Mouse (Mus musculus) stomach, postnatal 0 days (tissue): Measurements from ENCODE around the gene Pfas. TPM values are rescaled to one million over a fixed set of nuclear protein-coding genes. Genes with fewer than 3 reads are reported as not detected.

Source experiments
- ATAC-seq: fragments of 200-750 bp; cut with Nextera tagmentation; 2 replicates; pipeline ENCODE4 v1.8.0; 2017; ENCODE audit not compliant: low FRiP score, low TSS enrichment
- DNase-seq: peaks from one replicate; pipeline ENCODE4 v3.0.0-alpha.2; 2016; ENCODE audit warnings: low spot score
- H3K27ac ChIP-seq: fragments of 300-500 bp; sonication (generic); replicated peaks from 2 replicates; pipeline ENCODE4 v1.5.1; 2014; ENCODE audit warnings: mild to moderate bottlenecking, control low read depth
- H3K27me3 ChIP-seq: fragments of 300-500 bp; sonication (generic); 2 replicates; pipeline ENCODE4 v1.6.1; 2014; ENCODE audit warnings: low read length; ENCODE audit not compliant: control insufficient read depth, insufficient read depth
- H3K36me3 ChIP-seq: fragments of 300-500 bp; sonication (generic); 2 replicates; pipeline ENCODE4 v1.6.1; 2014; ENCODE audit warnings: low read length, mixed read lengths; ENCODE audit not compliant: control insufficient read depth, insufficient read depth
- H3K4me1 ChIP-seq: fragments of 300-500 bp; sonication (generic); replicated peaks from 2 replicates; pipeline ENCODE4 v1.6.1; 2014; ENCODE audit warnings: antibody characterized with exemption; ENCODE audit not compliant: control insufficient read depth, insufficient read depth
- H3K4me2 ChIP-seq: fragments of 300-500 bp; sonication (generic); replicated peaks from 2 replicates; pipeline ENCODE4 v1.6.1; 2014; ENCODE audit warnings: low read depth, mild to moderate bottlenecking, control low read depth, moderate library complexity
- H3K4me3 ChIP-seq: fragments of 300-500 bp; sonication (generic); 2 replicates; pipeline ENCODE4 v1.5.1; 2014; ENCODE audit warnings: low read depth, low read length, control low read depth
- H3K9ac ChIP-seq: fragments of 300-500 bp; sonication (generic); 2 replicates; pipeline ENCODE4 v1.6.1; 2014; ENCODE audit warnings: mild to moderate bottlenecking, low read length, control low read depth, mixed read lengths
- H3K9me3 ChIP-seq: fragments of 300-500 bp; sonication (generic); 2 replicates; pipeline ENCODE4 v1.6.1; 2016; ENCODE audit warnings: low read length; ENCODE audit not compliant: control insufficient read depth
- CTCF ChIP-seq: IDR thresholded peaks from 2 replicates; pipeline ENCODE4 v1.5.1; 2016; ENCODE audit warnings: antibody characterized with exemption, low read depth, mild to moderate bottlenecking, moderate library complexity
- EP300 ChIP-seq: optimal IDR thresholded peaks from 2 replicates; pipeline ENCODE3; 2016; ENCODE audit warnings: antibody characterized with exemption
- WGBS: fragments of 180-500 bp; shearing (Covaris S2); extraction: QIAGEN DNeasy Blood & Tissue Kit; methylation state at CpG from one replicate; pipeline ENCODE4 v1.1.7; 2014; 5-methylcytosine and 5-hydroxymethylcytosine counted together
- polyA plus RNA-seq: library from polyadenylated mRNA; unstranded; fragments of >200 nt; fragmentation: Nextera tagmentation; extraction: Ambion mirVana; gene quantifications from 2 replicates; pipeline ENCODE4 v1.2.1, GENCODE M21; 2015

Gene Pfas
- polyA plus RNA-seq, 1 experiment from 2014 or later: 8.0 TPM

DNA sequence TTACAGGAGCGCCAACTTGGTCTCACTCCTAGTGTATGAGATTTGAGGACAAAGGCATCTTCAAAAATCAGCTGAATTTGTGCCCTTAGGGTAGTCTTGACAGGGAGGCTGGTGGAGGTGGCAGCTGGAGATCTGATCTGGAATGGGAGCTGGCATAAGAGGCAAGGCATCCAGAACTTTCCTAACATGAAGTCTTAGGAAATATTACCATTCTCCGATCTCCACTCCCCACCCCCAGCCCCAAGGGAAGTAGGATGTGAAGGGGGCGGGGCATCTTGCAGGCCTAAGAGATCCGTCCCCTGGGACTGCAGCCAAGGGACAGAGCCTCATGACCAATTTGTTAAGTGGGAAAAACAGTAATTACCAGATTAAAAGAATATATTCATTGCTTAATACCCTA is 38.0 kb downstream of the Pfas start:
- Histone ChIP-seq H3K27ac (no peak overlapping the region), H3K9ac (no peak overlapping the region), H3K9me3 (no peaks in the 10 kb centered on the region), H3K4me2 (no peak overlapping the region), H3K4me3 (no peak overlapping the region), H3K27me3 (no peaks in the 10 kb centered on the region), H3K4me1 (peaks cover 3% of the 10 kb centered on the region; the same call in 1 of the 2 replicates), H3K36me3 (no peaks in the 10 kb centered on the region)
- 68% methylated on average over 4 of the region's 4 CpGs for WGBS
- no peak for ATAC-seq
- no peak for DNase-seq
- TF ChIP-seq CTCF (no peak), EP300 (no peak)

GRCm38 (mm10) chr11:68968752-68969151 is 39.5 kb downstream of the Pfas start:
- H3K9me3 ChIP-seq: no peaks in the 10 kb centered on the region
- H3K36me3 ChIP-seq: no peaks in the 10 kb centered on the region
- 84% methylated on average over 11 of the region's 11 CpGs for WGBS
- ATAC-seq: no peak
- 0 out of 2 replicates have a peak overlapping the region, but pooled peaks have one; percentile 55 for H3K4me3 ChIP-seq
- no peak overlapping the region for H3K27ac ChIP-seq
- no peak overlapping the region; the same call in 1 of the 2 replicates for H3K9ac ChIP-seq
- DNase-seq: no peak
- H3K4me1 ChIP-seq: no peaks in the 10 kb centered on the region; the same call in 1 of the 2 replicates
- TF ChIP-seq EP300: no peak
- TF ChIP-seq CTCF: no peak
- peak overlapping the region; percentile 77 for H3K4me2 ChIP-seq
- H3K27me3 ChIP-seq: no peaks in the 10 kb centered on the region

DNA sequence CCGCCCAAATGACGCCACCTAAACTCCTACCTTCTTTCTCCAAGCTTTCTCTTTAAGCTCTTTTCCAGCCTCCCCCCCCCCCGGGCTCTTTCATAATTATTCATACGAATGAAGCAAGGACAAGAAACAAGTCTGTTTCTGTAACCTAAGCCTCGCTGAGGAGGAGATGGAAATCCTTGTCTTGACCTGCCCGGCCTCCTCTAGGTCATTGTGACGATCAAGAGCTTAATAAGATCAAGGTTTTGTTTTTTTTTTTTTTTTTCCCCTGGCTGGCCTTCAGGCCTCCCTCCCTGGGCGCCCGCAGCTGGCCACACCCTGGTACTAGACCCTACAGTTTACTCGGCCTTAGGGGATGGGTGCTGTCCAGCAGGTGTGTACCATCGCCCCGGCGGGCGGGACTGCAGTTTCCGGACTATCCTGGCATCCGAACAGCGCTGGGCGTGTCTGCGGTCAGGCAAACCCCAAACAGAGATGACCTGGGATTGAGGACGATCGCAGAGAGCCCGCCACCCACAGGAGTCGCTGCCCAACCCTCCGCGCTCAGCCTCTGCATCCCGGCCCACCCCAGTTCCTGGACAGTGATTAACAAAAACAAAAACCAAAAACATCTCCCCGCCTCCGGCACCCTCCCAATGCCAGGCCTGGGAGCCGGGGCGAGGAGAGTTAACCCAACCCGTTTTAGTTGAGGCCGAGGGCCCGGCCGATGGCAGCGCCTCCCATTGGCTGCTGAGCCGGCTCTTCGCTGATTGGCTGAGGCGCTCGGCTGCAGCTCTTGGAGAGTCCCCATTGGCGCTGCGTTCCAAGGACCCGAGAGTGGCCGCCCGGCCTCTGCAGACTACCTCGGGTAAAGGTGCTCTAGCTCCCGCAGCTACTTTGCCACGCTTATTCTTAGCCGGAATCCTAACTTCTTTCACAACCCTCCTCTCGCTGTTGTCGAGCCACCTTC is 40.6 kb downstream of the Pfas start, which contains the start of gene Slc25a35:
Gene Slc25a35 (plus strand): TSS at position 795 of the 946 bp plus-strand sequence.
- Histone ChIP-seq H3K4me1 (no peaks in the 10 kb centered on the region; the same call in 1 of the 2 replicates), H3K9me3 (no peaks in the 10 kb centered on the region), H3K27me3 (no peaks in the 10 kb centered on the region), H3K4me3 (peak within 1 kb of the TSS; percentile 55), H3K9ac (peak within 1 kb of the TSS; percentile 66), H3K4me2 (peak within 1 kb of the TSS; percentile 77), H3K36me3 (no peaks in the 10 kb centered on the region), H3K27ac (peak within 1 kb of the TSS; percentile 46)
- no peak for TF ChIP-seq EP300
- peak; percentile 43 for TF ChIP-seq CTCF
- DNase-seq (peak; percentile 93), ATAC-seq (peak; percentile 94)
- under 1% methylated on average over 50 of the region's 50 CpGs for WGBS

DNA sequence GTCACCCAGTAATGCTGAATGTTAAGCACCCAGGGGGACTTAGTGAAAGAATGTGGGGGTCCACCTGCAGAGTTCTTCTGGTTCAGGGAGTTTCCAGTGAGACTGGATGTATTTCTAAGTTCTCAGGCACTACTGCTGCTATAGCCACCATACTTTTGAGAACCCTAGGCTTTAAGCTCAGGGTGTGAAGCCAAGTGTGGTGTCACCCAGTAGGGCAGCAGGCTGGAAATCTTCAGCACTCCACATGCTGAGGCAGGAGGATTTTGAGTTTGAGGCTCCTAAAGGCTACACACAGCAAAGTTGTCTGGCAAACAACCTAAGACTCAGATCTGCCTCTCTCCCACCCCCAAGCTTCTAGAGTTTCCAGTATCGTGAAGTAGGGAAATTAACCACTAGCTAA is 41.7 kb downstream of the Pfas start:
- Histone ChIP-seq H3K9ac (no peak overlapping the region), H3K4me1 (no peaks in the 10 kb centered on the region; the same call in 1 of the 2 replicates), H3K27me3 (no peaks in the 10 kb centered on the region), H3K36me3 (no peaks in the 10 kb centered on the region), H3K4me2 (no peak overlapping the region), H3K4me3 (no peak overlapping the region), H3K27ac (no peak overlapping the region), H3K9me3 (no peaks in the 10 kb centered on the region)
- no peak for DNase-seq
- ATAC-seq: no peak
- TF ChIP-seq EP300 (no peak), CTCF (no peak)
- 35% methylated on average over 1 of the region's 1 CpGs for WGBS

- Histone ChIP-seq H3K4me3 (no peak overlapping the region), H3K9me3 (no peaks in the 10 kb centered on the region), H3K27ac (no peak overlapping the region), H3K9ac (no peak overlapping the region), H3K27me3 (no peaks in the 10 kb centered on the region), H3K36me3 (no peaks in the 10 kb centered on the region), H3K4me2 (no peak overlapping the region), H3K4me1 (no peaks in the 10 kb centered on the region; the same call in 1 of the 2 replicates)
- WGBS: 33% methylated on average over 3 of the region's 3 CpGs
- DNase-seq (peak; percentile 65), ATAC-seq (no peak)
- no peak for TF ChIP-seq EP300
- peak; percentile 77 for TF ChIP-seq CTCF
These were observed 42.4 kb downstream of the Pfas start for GRCm38 (mm10) chr11:68965845-68966244.

GRCm38 (mm10) chr11:68965050-68965449 is 43.2 kb downstream of the Pfas start:
- no peaks in the 10 kb centered on the region for H3K9me3 ChIP-seq
- no peak overlapping the region for H3K9ac ChIP-seq
- H3K4me2 ChIP-seq: no peak overlapping the region
- TF ChIP-seq CTCF (no peak), EP300 (no peak)
- H3K4me3 ChIP-seq: no peak overlapping the region
- no peaks in the 10 kb centered on the region for H3K27me3 ChIP-seq
- no peak overlapping the region for H3K27ac ChIP-seq
- no peaks in the 10 kb centered on the region; the same call in 1 of the 2 replicates for H3K4me1 ChIP-seq
- DNase-seq: no peak
- ATAC-seq: no peak
- H3K36me3 ChIP-seq: no peaks in the 10 kb centered on the region
